Mouse (Mus musculus): ENCODE data around the gene Zfp933. TPM values are rescaled to one million over a fixed set of nuclear protein-coding genes. Genes with fewer than 3 reads are reported as not detected.
A peak's percentile ranks its signal among the peaks of the same experiment; 100 is the strongest.
"Not testable (repeated sequence)": the region's sequence is repeated elsewhere in the genome, so short reads cannot be mapped to it uniquely, and the experiment has no call there.

The Zfp933 gene
- polyA plus RNA-seq, 1 experiment from 2014 or later: 5.9 TPM

DNA sequence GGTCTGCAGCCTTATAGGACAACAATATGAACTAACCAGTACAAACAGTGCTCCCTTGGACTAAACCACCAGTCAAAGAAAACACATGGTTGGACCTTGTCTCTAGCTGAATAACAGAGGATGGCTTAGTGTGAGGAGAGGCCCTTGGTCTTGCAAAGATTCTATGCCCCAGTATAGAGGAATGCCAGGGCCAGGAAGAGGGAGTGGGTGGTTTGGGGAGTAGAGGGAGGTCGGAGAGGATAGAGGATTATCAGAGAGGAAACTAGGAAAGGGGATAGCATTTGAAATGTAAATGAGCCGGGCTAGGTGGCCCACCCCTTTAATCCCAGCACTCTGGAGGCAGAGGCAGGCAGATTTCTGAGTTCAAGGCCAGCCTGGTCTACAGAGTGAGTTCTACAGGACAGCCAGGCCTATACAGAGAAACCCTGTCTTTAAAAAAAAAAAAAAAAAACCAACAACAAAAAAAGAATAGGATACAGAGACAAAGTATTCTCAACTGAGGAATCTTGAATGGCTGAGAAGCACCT, 54.7 kb downstream of the Zfp933 start:
- 65% methylated on average over 2 of the region's 2 CpGs for WGBS
- H3K27ac ChIP-seq; H3K4me1 ChIP-seq; H3K9ac ChIP-seq; H3K36me3 ChIP-seq; H3K4me2 ChIP-seq (replicated peaks); H3K4me3 ChIP-seq; H3K27me3 ChIP-seq: not testable (repeated sequence)
- 0 out of 2 replicates have a peak, but pooled peaks have one; percentile 46 for ATAC-seq (ENCODE audit: low FRiP score)
- H3K9me3 ChIP-seq (replicated peaks): peaks cover 29% of the 10 kb centered on the region

DNA sequence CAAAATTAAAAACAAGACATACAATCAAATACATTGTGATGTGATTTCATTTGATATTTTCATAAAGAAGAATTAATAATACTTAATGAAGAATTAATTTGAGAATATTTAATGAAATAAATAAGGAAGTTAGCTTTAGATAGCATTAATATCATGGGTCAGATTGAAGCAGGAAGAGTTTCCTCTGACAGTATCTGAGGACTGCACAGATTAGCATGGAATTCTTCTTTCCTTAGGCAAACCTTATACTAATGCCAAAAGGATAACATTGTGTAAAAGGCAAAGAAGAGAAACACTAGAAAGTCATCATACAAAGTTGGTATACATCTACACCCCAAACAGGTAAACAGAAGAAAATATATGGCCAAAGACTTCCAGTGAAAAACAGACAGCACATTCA, 56.4 kb downstream of the Zfp933 start:
- H3K4me1 ChIP-seq; H3K9ac ChIP-seq; H3K27ac ChIP-seq; ATAC-seq (ENCODE audit: low FRiP score); H3K36me3 ChIP-seq; H3K4me3 ChIP-seq; H3K4me2 ChIP-seq (replicated peaks); H3K27me3 ChIP-seq: not testable (repeated sequence)
- peaks cover 32% of the 10 kb centered on the region for H3K9me3 ChIP-seq (replicated peaks)

Other genes starting within 250 kb of the Zfp933 start
- gene Zfp979, start 205.9 kb downstream of the Zfp933 start, polyA plus RNA-seq (2016; fragmentation: Nextera tagmentation; extraction: Ambion mirVana): 2.4 and 2.8 TPM in 2 replicates
- not detected in 2 replicates for gene Zfp534, start 145.8 kb downstream of the Zfp933 start, polyA plus RNA-seq (2016; fragmentation: Nextera tagmentation; extraction: Ambion mirVana)
- gene Zfp984, start 38.6 kb downstream of the Zfp933 start, polyA plus RNA-seq (2016; fragmentation: Nextera tagmentation; extraction: Ambion mirVana): 6.6 TPM in 2 replicates
- 45.2 and 46.1 TPM in 2 replicates for gene Miip, start 20.4 kb upstream of the Zfp933 start, polyA plus RNA-seq (2016; fragmentation: Nextera tagmentation; extraction: Ambion mirVana)
- gene Fv1, start 20.6 kb upstream of the Zfp933 start, polyA plus RNA-seq (2016; fragmentation: Nextera tagmentation; extraction: Ambion mirVana): 13.5 and 13.8 TPM in 2 replicates
- gene Mfn2, start 56.3 kb upstream of the Zfp933 start, polyA plus RNA-seq (2016; fragmentation: Nextera tagmentation; extraction: Ambion mirVana): 69.7 and 73.1 TPM in 2 replicates
- 41.7 and 46.3 TPM in 2 replicates for gene Plod1, start 88.4 kb upstream of the Zfp933 start, polyA plus RNA-seq (2016; fragmentation: Nextera tagmentation; extraction: Ambion mirVana)
- gene 2510039O18Rik, start 92.5 kb upstream of the Zfp933 start, polyA plus RNA-seq (2016; fragmentation: Nextera tagmentation; extraction: Ambion mirVana): 26.7 and 27.7 TPM in 2 replicates
- gene Nppb, start 137.4 kb upstream of the Zfp933 start, polyA plus RNA-seq (2016; fragmentation: Nextera tagmentation; extraction: Ambion mirVana): 0.57 TPM in 1 of 2 replicates, not detected in the other
- gene Nppa, start 152.4 kb upstream of the Zfp933 start, polyA plus RNA-seq (2016; fragmentation: Nextera tagmentation; extraction: Ambion mirVana): 1.6 and 1.9 TPM in 2 replicates
- gene Clcn6, start 190.5 kb upstream of the Zfp933 start, polyA plus RNA-seq (2016; fragmentation: Nextera tagmentation; extraction: Ambion mirVana): 27.5 and 28.7 TPM in 2 replicates
- 34.5 and 34.9 TPM in 2 replicates for gene Mthfr, start 190.7 kb upstream of the Zfp933 start, polyA plus RNA-seq (2016; fragmentation: Nextera tagmentation; extraction: Ambion mirVana)
- gene Agtrap, start 239.7 kb upstream of the Zfp933 start, polyA plus RNA-seq (2016; fragmentation: Nextera tagmentation; extraction: Ambion mirVana): 10.3 and 11.9 TPM in 2 replicates

Measured in hindbrain, embryonic 12.5 days (tissue).